Mouse (Mus musculus) lung, postnatal 36 days (tissue): ENCODE measurements around the gene Zfp689.

Experiments
- DNase-seq: peaks from one replicate; pipeline ENCODE4 v3.0.0; 2022; ENCODE audit warnings: mixed read lengths

Gene Zfp689

DNA sequence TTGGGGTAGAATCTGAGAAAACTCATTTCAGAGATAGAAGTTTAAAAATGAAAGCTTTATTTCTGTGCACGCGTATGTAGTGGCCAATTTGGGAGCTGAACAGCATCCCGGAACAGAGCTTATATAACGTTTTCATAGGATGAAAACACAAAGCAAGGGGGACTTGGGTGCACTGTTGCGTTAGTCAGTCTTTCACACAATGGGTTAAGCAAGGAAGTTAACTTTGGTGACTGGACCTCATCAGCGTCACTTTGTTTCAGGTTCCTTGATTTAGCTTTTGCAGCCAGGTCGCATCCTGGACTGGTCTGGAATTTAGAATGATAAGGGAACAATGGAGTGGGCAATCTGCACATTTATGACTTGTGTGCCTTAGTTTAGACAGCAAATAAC is 55.0 kb downstream of the Zfp689 start:
- DNase-seq = no peak

DNA sequence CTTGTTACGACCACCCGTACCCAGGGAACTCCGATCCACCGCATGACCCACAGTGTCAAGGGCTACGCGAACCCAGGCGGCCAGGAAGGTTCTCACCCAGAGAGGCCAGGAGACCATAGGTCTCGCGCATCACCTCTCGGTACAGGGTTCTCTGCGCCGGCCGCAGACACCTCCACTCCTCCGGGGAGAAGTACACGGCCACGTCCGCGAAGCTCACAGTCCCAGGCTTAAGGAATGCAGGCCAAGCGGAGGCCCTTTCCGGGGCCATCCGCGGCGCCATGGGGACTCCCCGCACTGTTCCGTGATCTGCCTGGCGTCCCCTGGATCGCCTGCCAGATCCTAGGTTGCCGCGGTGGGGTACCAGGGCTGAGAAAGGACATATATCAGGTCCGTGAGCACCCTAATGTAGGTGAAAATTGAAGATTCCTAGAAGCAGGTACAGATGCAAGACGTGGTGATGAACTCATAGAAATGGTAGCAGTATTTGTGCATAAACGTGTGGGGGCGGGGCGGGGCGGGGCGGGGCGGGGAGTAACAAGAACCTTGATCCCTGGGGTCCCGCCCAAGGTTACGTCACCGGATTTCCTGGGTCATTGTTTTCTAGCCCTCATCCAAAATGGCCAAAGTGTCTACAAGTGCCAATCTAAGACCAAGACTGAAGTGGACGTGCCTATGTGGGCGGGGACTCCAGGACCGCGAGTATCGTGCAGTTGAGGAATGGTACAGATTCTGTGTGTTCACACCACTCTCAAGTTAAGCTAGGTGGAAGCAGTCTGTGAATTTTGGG is 55.6 kb downstream of the Zfp689 start, which contains the start of gene E430018J23Rik:
E430018J23Rik (minus strand) TSS at position 473 of the 787 bp plus-strand sequence.
- DNase-seq = peak; percentile 100

GRCm38 (mm10) chr7:127392251-127392824 is 56.6 kb downstream of the Zfp689 start:
- no peak for DNase-seq
